Mouse (Mus musculus) cerebellum, postnatal 4 days (tissue): Measurements from ENCODE around the gene Btg3.

Experiments
- DNase-seq, 2 experiments: peaks; one replicate each; pipeline ENCODE4 v3.0.0; 2022; ENCODE audit warnings: low spot score in 2 of 2, mixed read lengths in 1 of 2

The Btg3 gene

DNA sequence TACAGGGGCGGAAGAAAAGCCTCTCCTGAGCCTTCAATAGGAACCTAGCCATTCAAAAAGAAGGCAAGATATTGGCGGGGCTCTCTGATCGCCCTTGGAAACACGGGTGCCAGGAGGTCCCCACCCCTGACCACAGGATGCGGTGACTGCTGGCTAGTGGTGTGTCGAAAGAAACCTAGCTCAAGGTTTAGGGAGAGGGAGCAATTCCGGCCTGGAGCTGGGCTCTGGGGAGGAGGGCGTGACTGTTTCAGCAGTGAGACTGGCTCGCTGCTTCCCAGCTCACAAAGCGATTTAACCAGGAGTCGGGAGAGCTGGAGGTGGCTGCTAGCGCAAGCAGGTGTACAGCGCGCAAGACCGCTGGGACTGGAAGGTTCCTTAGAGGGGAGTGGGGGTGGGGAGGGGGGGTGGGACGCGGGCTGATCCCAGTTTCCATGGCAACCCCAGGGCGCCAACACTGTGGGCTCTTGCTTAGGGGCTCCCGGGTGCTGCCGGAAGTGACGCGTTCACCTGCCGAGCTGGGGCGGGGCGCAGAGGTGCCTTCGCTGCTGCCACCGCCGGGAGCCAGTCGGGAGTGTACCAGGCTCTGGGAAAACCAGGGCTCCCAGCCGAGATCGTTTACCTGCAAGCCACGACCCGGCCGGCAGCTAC is 75.7 kb downstream of the Btg3 start, which contains the start of gene Cxadr:
Gene Cxadr (plus strand): TSS at position 307 of the 648 bp plus-strand sequence.
- peak; percentile 60 to 77 for DNase-seq

GRCm38 (mm10) chr16:78296114-78296513 is 80.9 kb downstream of the Btg3 start:
- no peak for DNase-seq

- DNase-seq, result no peak
These were observed 81.4 kb downstream of the Btg3 start for GRCm38 (mm10) chr16:78295601-78296000.

- DNase-seq, result no peak
These were observed 82.3 kb downstream of the Btg3 start for GRCm38 (mm10) chr16:78294606-78295275.

DNA sequence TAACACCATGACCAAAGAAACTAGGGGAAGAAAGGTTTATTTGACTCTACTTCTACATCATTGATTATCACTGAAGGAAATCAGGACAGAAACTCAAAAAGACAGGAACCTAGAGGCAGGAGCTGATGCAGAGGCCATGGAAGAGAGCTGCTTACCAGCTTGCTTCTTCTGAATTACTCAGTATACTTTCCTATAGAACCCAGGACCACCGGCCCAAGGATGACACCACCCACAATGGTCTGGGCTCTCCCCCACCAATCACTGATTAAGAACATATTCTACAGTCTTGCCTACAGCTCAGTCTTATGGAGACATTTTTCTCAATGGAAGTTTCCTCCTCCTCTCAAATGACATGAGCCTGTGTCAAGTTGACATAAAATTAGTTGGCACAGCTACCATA is 82.9 kb downstream of the Btg3 start:
- no peak for DNase-seq

DNA sequence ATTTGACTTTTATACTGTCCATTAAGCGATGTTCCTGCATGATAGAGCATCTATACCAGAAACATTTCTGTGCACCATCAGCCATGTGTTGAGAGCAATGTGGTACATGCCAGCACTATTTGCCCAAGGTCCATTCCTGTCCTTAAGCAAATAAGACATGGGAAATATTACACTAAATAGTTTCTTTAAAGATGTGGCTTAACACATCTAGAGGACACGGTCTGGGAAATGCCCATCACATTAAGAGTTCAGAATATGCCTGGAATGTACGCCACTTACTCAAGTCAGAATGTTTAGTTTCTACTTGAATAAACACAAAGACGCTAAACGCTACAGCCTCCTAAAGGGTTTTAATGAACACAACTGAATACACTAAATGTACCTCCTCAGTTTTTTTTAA is 93.8 kb downstream of the Btg3 start:
- DNase-seq, result no peak
